Mouse (Mus musculus) kidney, adult 2 months (tissue): Measurements from ENCODE around the gene Olfr437.
"Not testable (repeated sequence)": the region's sequence is repeated elsewhere in the genome, so short reads cannot be mapped to it uniquely, and the experiment has no call there.

Experiments
- CTCF ChIP-seq: fragments of 200-500 bp; conservative IDR thresholded peaks from 2 replicates; pipeline ENCODE4 v1.5.1; 2011; ENCODE audit warnings: low read depth, mild to moderate bottlenecking, control low read depth, low read length, moderate library complexity, mixed read lengths; ENCODE audit not compliant: insufficient read depth, insufficient read length
- POLR2A ChIP-seq: fragments of 200-500 bp; IDR thresholded peaks from one replicate; pipeline ENCODE4 v1.6.1; 2011; ENCODE audit warnings: low read depth, low read length, control low read depth

GRCm38 (mm10) chr6:43212873-43213272 is 49.8 kb downstream of the Olfr437 start, which contains the start of gene Olfr434:
- not testable (repeated sequence) for TF ChIP-seq CTCF, POLR2A
